In genomic region chr11:117318731-117319542, GRCm38 (mm10) we compare ENCODE assay signal across 8 mouse cellular contexts.
DNase-seq lines count a peak whose midpoint lies in the region; ATAC-seq and TF ChIP-seq lines count a peak whose summit lies in the region.

No protein-coding gene starts in this region.

- H3K79me2 ChIP-seq in MEL (ENCODE audit: control insufficient read depth, insufficient read depth, low read length, poor library complexity), result no peaks in the 10 kb centered on the region; the same call in 1 of the 2 replicates

- TF ChIP-seq CTCF in MEL (IDR thresholded peaks at IDR 0.05 in 2 of 3, conservative IDR thresholded peaks at IDR 0.05 in 1 of 3; ENCODE audit: control insufficient read depth in 1 of 3, insufficient read depth in 1 of 3, low read depth in 2 of 3, low read length in 3 of 3, poor library complexity in 1 of 3, severe bottlenecking in 1 of 3), result no peak

- H3K9me3 ChIP-seq in heart, embryonic 11.5 days (replicated peaks; ENCODE audit: control insufficient read depth, low read length), result no peaks in the 10 kb centered on the region
- no peaks in the 10 kb centered on the region for H3K9me3 ChIP-seq in MEL (replicated peaks; ENCODE audit: insufficient read depth, low read length)
- no peaks in the 10 kb centered on the region for H3K9me3 ChIP-seq in liver, embryonic 15.5 days (replicated peaks)

- WGBS in heart, embryonic 11.5 days (ENCODE audit: insufficient replicate concordance), result 39% methylated on average over 12 of the region's 12 CpGs
- 17% methylated on average over 12 of the region's 12 CpGs for WGBS in liver, embryonic 15.5 days (ENCODE audit: insufficient replicate concordance)

- 0 out of 4 replicates have a peak, but pooled peaks of 1 of the 2 experiments have one; percentile 7 for TF ChIP-seq EP300 in MEL (IDR thresholded peaks at IDR 0.05; ENCODE audit: low read depth in 1 of 2, low read length in 2 of 2)

- no peak for TF ChIP-seq RAD21 in MEL (IDR thresholded peaks at IDR 0.05; ENCODE audit: low read depth, low read length)

- H3K27ac ChIP-seq in heart, embryonic 11.5 days (ENCODE audit: low read depth, low read length), result peak overlapping the region; percentile 92
- H3K27ac ChIP-seq in MEL (ENCODE audit: control insufficient read depth, low read depth, low read length), result peak overlapping the region; percentile 90
- peak overlapping the region; percentile 82 for H3K27ac ChIP-seq in liver, embryonic 15.5 days (replicated peaks)

- intact Hi-C loops in heart, postnatal 25 days (cut with DNase I), result no loop called here
- intact Hi-C loops in heart, postnatal 10 days (cut with DNase I), result no loop called here

- DNase-seq in heart, postnatal 25 days (ENCODE audit: low spot score), result no peak
- peak; percentile 82 for DNase-seq in MEL (ENCODE audit: low read depth, low spot score)
- peak; percentile 75 to 76 for DNase-seq in heart, postnatal 10 days
- peak; percentile 60 to 69 for DNase-seq in thymus, postnatal 10 days (ENCODE audit: low spot score in 2 of 2)
- no peak for DNase-seq in urinary bladder, postnatal 10 days (ENCODE audit: low spot score)
- no peak for DNase-seq in frontal cortex, postnatal 10 days (ENCODE audit: low spot score in 2 of 2)

- no peak for ATAC-seq in heart, embryonic 11.5 days (replicated peaks; ENCODE audit: insufficient number of reproducible peaks, low FRiP score, low TSS enrichment)
- ATAC-seq in liver, embryonic 15.5 days (ENCODE audit: insufficient read depth), result peak; percentile 22; the same call in 1 of the 2 replicates

- H3K27me3 ChIP-seq in heart, embryonic 11.5 days (ENCODE audit: control insufficient read depth, insufficient read depth, low read length), result no peaks in the 10 kb centered on the region
- no peaks in the 10 kb centered on the region for H3K27me3 ChIP-seq in MEL (ENCODE audit: control insufficient read depth in 1 of 2, insufficient read depth in 2 of 2, low read length in 2 of 2)
- H3K27me3 ChIP-seq in liver, embryonic 15.5 days, result no peaks in the 10 kb centered on the region

- TF ChIP-seq POLR2A in MEL (IDR thresholded peaks at IDR 0.05; ENCODE audit: control insufficient read depth in 1 of 2, insufficient read depth in 1 of 2, low read depth in 1 of 2, low read length in 2 of 2, poor library complexity in 1 of 2), result peak in 1 of 2 experiments; percentile 57; a peak in 2 of 4 replicates

- no peak overlapping the region for H3K4me2 ChIP-seq in heart, embryonic 11.5 days
- 0 out of 2 replicates have a peak overlapping the region, but pooled peaks have one; percentile 43 for H3K4me2 ChIP-seq in liver, embryonic 15.5 days

- 0 out of 2 replicates have a peak overlapping the region, but pooled peaks have one; percentile 34 for H3K9ac ChIP-seq in heart, embryonic 11.5 days (ENCODE audit: low read depth, low read length)
- peak overlapping the region; percentile 60 for H3K9ac ChIP-seq in MEL (ENCODE audit: control insufficient read depth, low read depth, low read length, poor library complexity, severe bottlenecking)
- H3K9ac ChIP-seq in liver, embryonic 15.5 days, result no peak overlapping the region

- no peak overlapping the region for H3K4me3 ChIP-seq in heart, embryonic 11.5 days (ENCODE audit: low read depth, low read length)
- peak overlapping the region; percentile 2 to 8; a peak in 3 of 4 replicates for H3K4me3 ChIP-seq in MEL (ENCODE audit: control insufficient read depth in 1 of 2, insufficient read depth in 1 of 2, low read depth in 2 of 2, low read length in 2 of 2)
- no peak overlapping the region for H3K4me3 ChIP-seq in liver, embryonic 15.5 days (replicated peaks)

- H3K36me3 ChIP-seq in heart, embryonic 11.5 days (ENCODE audit: control insufficient read depth, insufficient read depth, low read length), result no peaks in the 10 kb centered on the region
- peaks cover 0 to 47% of the 10 kb centered on the region in 2 experiments; a peak in 2 of 4 replicates for H3K36me3 ChIP-seq in MEL (ENCODE audit: control insufficient read depth in 1 of 2, insufficient read depth in 2 of 2, low read length in 2 of 2)
- no peaks in the 10 kb centered on the region for H3K36me3 ChIP-seq in liver, embryonic 15.5 days (replicated peaks)

- H3K4me1 ChIP-seq in heart, embryonic 11.5 days (ENCODE audit: control insufficient read depth, insufficient read depth, low read length), result peaks cover 80% of the 10 kb centered on the region
- peaks cover 37 to 58% of the 10 kb centered on the region in 2 experiments for H3K4me1 ChIP-seq in MEL (ENCODE audit: control insufficient read depth in 1 of 2, insufficient read depth in 2 of 2, low read length in 2 of 2)
- H3K4me1 ChIP-seq in liver, embryonic 15.5 days (replicated peaks), result peaks cover 81% of the 10 kb centered on the region

TF ChIP-seq in MEL, 35 proteins besides CTCF, POLR2A, EP300 and RAD21:
- TF ChIP-seq MAFK (IDR thresholded peaks at IDR 0.05; ENCODE audit: borderline replicate concordance, low read depth, low read length) (no peak), TAL1 (IDR thresholded peaks at IDR 0.05; ENCODE audit: low read length) (peak; percentile 40), ETS1 (IDR thresholded peaks at IDR 0.05; ENCODE audit: low read depth, low read length) (no peak), ELF1 (IDR thresholded peaks at IDR 0.05; ENCODE audit: low read depth, low read length) (peak; percentile 45), MYB (IDR thresholded peaks at IDR 0.05; ENCODE audit: low read depth, low read length) (peak; percentile 8; the same call in 1 of the 2 replicates), CHD2 (IDR thresholded peaks at IDR 0.05; ENCODE audit: low read length) (no peak), TCF12 (IDR thresholded peaks at IDR 0.05; ENCODE audit: low read depth, low read length) (peak; percentile 7; the same call in 1 of the 2 replicates), JUND (IDR thresholded peaks at IDR 0.05; ENCODE audit: low read depth, low read length) (no peak), USF2 (IDR thresholded peaks at IDR 0.05; ENCODE audit: borderline replicate concordance in 1 of 2, insufficient read depth in 1 of 2, low read depth in 1 of 2, low read length in 2 of 2) (peak; percentile 58 to 82), ZNF384 (IDR thresholded peaks at IDR 0.05; ENCODE audit: low read depth, low read length) (no peak), NELFE (IDR thresholded peaks at IDR 0.05; ENCODE audit: low read depth, low read length) (peak; percentile 53), ZMIZ1 (IDR thresholded peaks at IDR 0.05; ENCODE audit: low read depth, low read length) (no peak), CHD1 (IDR thresholded peaks at IDR 0.05; ENCODE audit: low read depth, low read length) (no peak; the same call in 1 of the 2 replicates), MYC (IDR thresholded peaks at IDR 0.05; ENCODE audit: low read depth, low read length) (peak; percentile 58), SIN3A (IDR thresholded peaks at IDR 0.05; ENCODE audit: low read length) (peak; percentile 23; the same call in 1 of the 2 replicates), SMC3 (IDR thresholded peaks at IDR 0.05; ENCODE audit: low read depth, low read length) (no peak), HCFC1 (IDR thresholded peaks at IDR 0.05; ENCODE audit: low read depth, low read length) (0 out of 2 replicates have a peak, but pooled peaks have one; percentile 50), ZKSCAN1 (IDR thresholded peaks at IDR 0.05; ENCODE audit: low read depth, low read length) (0 out of 2 replicates have a peak, but pooled peaks have one; percentile 32), USF1 (IDR thresholded peaks at IDR 0.05; ENCODE audit: low read depth, low read length) (peak; percentile 97), MAX (IDR thresholded peaks at IDR 0.05; ENCODE audit: low read length) (peak; percentile 98)

Comparison
In these comparisons a context has a peak if more than half of its experiments do, and no peak if none do; other contexts are left out.
1. DNase-seq: peak in MEL (single experiment), heart, postnatal 10 days (2 of 2) and thymus, postnatal 10 days (2 of 2); none in heart, postnatal 25 days (single experiment), urinary bladder, postnatal 10 days (single experiment) and frontal cortex, postnatal 10 days (0 of 2).
2. H3K4me3 ChIP-seq: peak in MEL (2 of 2); none in heart, embryonic 11.5 days (single experiment) and liver, embryonic 15.5 days (single experiment).
3. Peak in every context shown above with its lines, with median percentiles within 50 percentile points of each other: H3K27ac ChIP-seq.